Mouse (Mus musculus) limb, embryonic 11.5 days (tissue): Measurements from ENCODE around the gene Agpat2. TPM values are rescaled to one million over a fixed set of nuclear protein-coding genes. Genes with fewer than 3 reads are reported as not detected.
A peak's percentile ranks its signal among the peaks of the same experiment; 100 is the strongest.

Experiments used
- ATAC-seq: fragments of 200-750 bp; cut with Nextera tagmentation; 2 replicates; pipeline ENCODE4 v1.8.0; 2017; ENCODE audit warnings: low read depth; ENCODE audit not compliant: insufficient number of reproducible peaks, low FRiP score, low TSS enrichment
- DNase-seq: peaks from one replicate; pipeline ENCODE4 v3.0.0-alpha.2; 2015; ENCODE audit warnings: low spot score
- H3K27ac ChIP-seq: fragments of 300-500 bp; sonication (generic); replicated peaks from 2 replicates; pipeline ENCODE4 v1.5.1; 2014; ENCODE audit warnings: low read depth, mild to moderate bottlenecking, low read length
- H3K27me3 ChIP-seq: fragments of 300-500 bp; sonication (generic); 2 replicates; pipeline ENCODE4 v1.6.1; 2014; ENCODE audit warnings: mild to moderate bottlenecking, low read length, mixed read lengths; ENCODE audit not compliant: control insufficient read depth, insufficient read depth
- H3K36me3 ChIP-seq: fragments of 300-500 bp; sonication (generic); 2 replicates; pipeline ENCODE4 v1.6.1; 2014; ENCODE audit warnings: mild to moderate bottlenecking, low read length, moderate library complexity, mixed read lengths; ENCODE audit not compliant: control insufficient read depth, insufficient read depth
- H3K4me1 ChIP-seq: fragments of 300-500 bp; sonication (generic); 2 replicates; pipeline ENCODE4 v1.6.1; 2014; ENCODE audit warnings: low read length, mixed read lengths; ENCODE audit not compliant: control insufficient read depth, insufficient read depth
- H3K4me2 ChIP-seq: fragments of 300-500 bp; sonication (generic); 2 replicates; pipeline ENCODE4 v1.6.1; 2014; ENCODE audit warnings: low read depth, mild to moderate bottlenecking, moderate library complexity; ENCODE audit not compliant: severe bottlenecking
- H3K4me3 ChIP-seq: fragments of 300-500 bp; sonication (generic); 2 replicates; pipeline ENCODE4 v1.5.1; 2014; ENCODE audit warnings: low read depth, low read length
- H3K9ac ChIP-seq: fragments of 300-500 bp; sonication (generic); 2 replicates; pipeline ENCODE4 v1.6.1; 2014; ENCODE audit warnings: mild to moderate bottlenecking, low read length
- H3K9me3 ChIP-seq: fragments of 300-500 bp; sonication (generic); 2 replicates; pipeline ENCODE4 v1.6.1; 2016; ENCODE audit warnings: low read length; ENCODE audit not compliant: control insufficient read depth
- WGBS: fragments of 180-500 bp; shearing (Covaris S2); extraction: QIAGEN DNeasy Blood & Tissue Kit; methylation state at CpG from one replicate; pipeline ENCODE4 v1.1.7; 2014; 5-methylcytosine and 5-hydroxymethylcytosine counted together
- polyA plus RNA-seq: library from polyadenylated mRNA; unstranded; fragments of >200 nt; fragmentation: Nextera tagmentation; extraction: Ambion mirVana; gene quantifications from 2 replicates; pipeline ENCODE4 v1.2.1, GENCODE M21; 2014

Gene Agpat2
- polyA plus RNA-seq, 1 experiment from 2014 or later = 12.2 TPM

- H3K27ac ChIP-seq = no peak overlapping the region
- no peaks in the 10 kb centered on the region for H3K9me3 ChIP-seq
- no peak overlapping the region for H3K4me2 ChIP-seq
- DNase-seq (no peak), ATAC-seq (no peak)
- no peaks in the 10 kb centered on the region for H3K27me3 ChIP-seq
- H3K4me1 ChIP-seq = no peaks in the 10 kb centered on the region
- no peaks in the 10 kb centered on the region for H3K36me3 ChIP-seq
- no peak overlapping the region for H3K4me3 ChIP-seq
- H3K9ac ChIP-seq = no peak overlapping the region
- 70% methylated on average over 9 of the region's 9 CpGs for WGBS
Observed at GRCm38 (mm10) chr2:26553904-26554303, 50.3 kb downstream of the Agpat2 start.

GRCm38 (mm10) chr2:26552066-26552465 is 52.2 kb downstream of the Agpat2 start:
- ATAC-seq (no peak), DNase-seq (no peak)
- 93% methylated on average over 2 of the region's 2 CpGs for WGBS
- no peaks in the 10 kb centered on the region for H3K36me3 ChIP-seq
- no peaks in the 10 kb centered on the region for H3K27me3 ChIP-seq
- no peak overlapping the region for H3K4me2 ChIP-seq
- H3K4me1 ChIP-seq = peaks cover 4% of the 10 kb centered on the region
- no peak overlapping the region for H3K9ac ChIP-seq
- H3K9me3 ChIP-seq = no peaks in the 10 kb centered on the region
- H3K27ac ChIP-seq = no peak overlapping the region
- H3K4me3 ChIP-seq = no peak overlapping the region

GRCm38 (mm10) chr2:26551446-26551845 is 52.8 kb downstream of the Agpat2 start:
- no peak overlapping the region for H3K4me3 ChIP-seq
- WGBS = 68% methylated on average over 8 of the region's 8 CpGs
- no peaks in the 10 kb centered on the region for H3K36me3 ChIP-seq
- H3K4me2 ChIP-seq = no peak overlapping the region
- H3K9me3 ChIP-seq = no peaks in the 10 kb centered on the region
- H3K9ac ChIP-seq = no peak overlapping the region; the same call in 1 of the 2 replicates
- peaks cover 4% of the 10 kb centered on the region for H3K4me1 ChIP-seq
- ATAC-seq (no peak), DNase-seq (no peak)
- no peak overlapping the region for H3K27ac ChIP-seq
- no peaks in the 10 kb centered on the region for H3K27me3 ChIP-seq

- H3K4me2 ChIP-seq = no peak overlapping the region; the same call in 1 of the 2 replicates
- H3K9ac ChIP-seq = no peak overlapping the region
- H3K27ac ChIP-seq = no peak overlapping the region
- no peak overlapping the region for H3K4me3 ChIP-seq
- H3K9me3 ChIP-seq = no peaks in the 10 kb centered on the region
- ATAC-seq (no peak), DNase-seq (no peak)
- peaks cover 4% of the 10 kb centered on the region for H3K4me1 ChIP-seq
- H3K36me3 ChIP-seq = no peaks in the 10 kb centered on the region
- WGBS = 80% methylated on average over 3 of the region's 3 CpGs
- H3K27me3 ChIP-seq = no peaks in the 10 kb centered on the region
Observed at GRCm38 (mm10) chr2:26550777-26551176, 53.4 kb downstream of the Agpat2 start.

GRCm38 (mm10) chr2:26550205-26550604 is 54.0 kb downstream of the Agpat2 start:
- Histone ChIP-seq H3K27me3 (no peaks in the 10 kb centered on the region), H3K9me3 (no peaks in the 10 kb centered on the region), H3K4me2 (no peak overlapping the region), H3K4me1 (peaks cover 4% of the 10 kb centered on the region), H3K4me3 (no peak overlapping the region), H3K36me3 (no peaks in the 10 kb centered on the region), H3K27ac (no peak overlapping the region), H3K9ac (no peak overlapping the region)
- ATAC-seq (no peak), DNase-seq (no peak)
- 62% methylated on average over 3 of the region's 3 CpGs for WGBS

- no peak for ATAC-seq
- H3K27me3 ChIP-seq = no peaks in the 10 kb centered on the region
- no peak overlapping the region for H3K9ac ChIP-seq
- peaks cover 4% of the 10 kb centered on the region for H3K4me1 ChIP-seq
- no peak overlapping the region for H3K4me3 ChIP-seq
- H3K9me3 ChIP-seq = no peaks in the 10 kb centered on the region
- DNase-seq = no peak
- H3K27ac ChIP-seq = no peak overlapping the region
- H3K36me3 ChIP-seq = no peaks in the 10 kb centered on the region
- no peak overlapping the region for H3K4me2 ChIP-seq
- 86% methylated on average over 10 of the region's 10 CpGs for WGBS
Observed at GRCm38 (mm10) chr2:26549801-26550200, 54.4 kb downstream of the Agpat2 start.

- DNase-seq (peak; percentile 55), ATAC-seq (peak; percentile 58; the same call in 1 of the 2 replicates)
- Histone ChIP-seq H3K9ac (no peak overlapping the region), H3K36me3 (no peaks in the 10 kb centered on the region), H3K4me2 (no peak overlapping the region), H3K4me1 (peaks cover 4% of the 10 kb centered on the region), H3K9me3 (no peaks in the 10 kb centered on the region), H3K27me3 (no peaks in the 10 kb centered on the region), H3K4me3 (no peak overlapping the region), H3K27ac (peak overlapping the region; percentile 21; the same call in 1 of the 2 replicates)
- WGBS = 25% methylated on average over 2 of the region's 2 CpGs
Observed at GRCm38 (mm10) chr2:26547481-26547880, 56.7 kb downstream of the Agpat2 start.

GRCm38 (mm10) chr2:26544265-26544664 is 60.0 kb downstream of the Agpat2 start:
- peaks cover 11% of the 10 kb centered on the region for H3K4me1 ChIP-seq
- 80% methylated on average over 3 of the region's 3 CpGs for WGBS
- H3K27me3 ChIP-seq = no peaks in the 10 kb centered on the region
- H3K9me3 ChIP-seq = no peaks in the 10 kb centered on the region
- ATAC-seq (no peak), DNase-seq (no peak)
- H3K4me2 ChIP-seq = no peak overlapping the region
- no peak overlapping the region for H3K4me3 ChIP-seq
- no peak overlapping the region for H3K27ac ChIP-seq
- H3K9ac ChIP-seq = no peak overlapping the region
- no peaks in the 10 kb centered on the region for H3K36me3 ChIP-seq

- no peaks in the 10 kb centered on the region for H3K27me3 ChIP-seq
- H3K36me3 ChIP-seq = no peaks in the 10 kb centered on the region
- no peak for ATAC-seq
- no peak overlapping the region for H3K27ac ChIP-seq
- peaks cover 11% of the 10 kb centered on the region for H3K4me1 ChIP-seq
- 88% methylated on average over 8 of the region's 8 CpGs for WGBS
- no peak overlapping the region for H3K4me2 ChIP-seq
- no peaks in the 10 kb centered on the region for H3K9me3 ChIP-seq
- DNase-seq = no peak
- no peak overlapping the region for H3K4me3 ChIP-seq
- no peak overlapping the region for H3K9ac ChIP-seq
Observed at GRCm38 (mm10) chr2:26543768-26544167, 60.4 kb downstream of the Agpat2 start.
